Mouse (Mus musculus) CH12.LX (cell line): Measurements from ENCODE around the gene 6030468B19Rik. TPM values are rescaled to one million over a fixed set of nuclear protein-coding genes. Genes with fewer than 3 reads are reported as not detected.

Source experiments
- DNase-seq: peaks from one replicate; pipeline ENCODE4 v3.0.0-alpha.2; 2013; ENCODE audit errors: extremely low read depth
- H3K27ac ChIP-seq: 2 replicates; pipeline ENCODE4 v1.5.1; 2012; ENCODE audit warnings: low read depth, mild to moderate bottlenecking, control low read depth, moderate library complexity; ENCODE audit not compliant: insufficient read depth
- H3K27me3 ChIP-seq: replicated peaks from 2 replicates; pipeline ENCODE3; 2012; ENCODE audit warnings: inconsistent platforms
- H3K36me3 ChIP-seq, 2 experiments: replicated peaks in 1 of 2; 2 replicates each; pipeline versions ENCODE3 to v1.6.1; 2012; ENCODE audit warnings: inconsistent platforms in 1 of 2, low read length in 1 of 2, mild to moderate bottlenecking in 1 of 2, mixed read lengths in 1 of 2, moderate library complexity in 1 of 2; ENCODE audit not compliant: control insufficient read depth in 1 of 2, insufficient read depth in 1 of 2
- H3K4me1 ChIP-seq, 2 experiments: 2 replicates each; pipeline ENCODE4 v1.6.1; 2012; ENCODE audit warnings: inconsistent platforms in 1 of 2, moderate library complexity in 1 of 2; ENCODE audit not compliant: insufficient read depth in 2 of 2, control insufficient read depth in 1 of 2
- H3K4me2 ChIP-seq: 2 replicates; pipeline ENCODE4 v1.6.1; 2012; ENCODE audit warnings: low read depth, mild to moderate bottlenecking, control low read depth; ENCODE audit not compliant: poor library complexity, insufficient read depth, severe bottlenecking
- H3K4me3 ChIP-seq, 3 experiments: fragments of 150-350 bp in 1 of 3; sonication (generic) in 1 of 3; replicated peaks in 1 of 3; 2 replicates each; pipeline versions ENCODE3 to v1.5.1; 2011 to 2012; ENCODE audit warnings: low read depth in 2 of 3, low read length in 2 of 3, mild to moderate bottlenecking in 2 of 3, moderate library complexity in 2 of 3, control low read depth in 1 of 3, improper control_type of control experiment in 1 of 3, inconsistent platforms in 1 of 3, mixed read lengths in 1 of 3; ENCODE audit not compliant: poor library complexity in 1 of 3
- H3K79me2 ChIP-seq: replicated peaks from 2 replicates; pipeline ENCODE4 v1.6.1; 2012; ENCODE audit warnings: mild to moderate bottlenecking, moderate library complexity; ENCODE audit not compliant: control insufficient read depth, poor library complexity, insufficient read depth, severe bottlenecking; ENCODE audit errors: extremely low read depth
- H3K9ac ChIP-seq: 2 replicates; pipeline ENCODE4 v1.6.1; 2012; ENCODE audit warnings: low read depth, mild to moderate bottlenecking, control low read depth, moderate library complexity; ENCODE audit not compliant: insufficient read depth
- H3K9me3 ChIP-seq: replicated peaks from 2 replicates; pipeline ENCODE3; 2012; ENCODE audit warnings: low read length, inconsistent platforms, mixed read lengths
- BHLHE40 ChIP-seq: IDR thresholded peaks from 2 replicates; pipeline ENCODE4 v1.6.1; 2011; ENCODE audit warnings: mild to moderate bottlenecking, low read depth, low read length, improper control_type of control experiment
- CHD2 ChIP-seq: IDR thresholded peaks from 2 replicates; pipeline ENCODE4 v1.6.1; 2011; ENCODE audit warnings: low read length, improper control_type of control experiment
- ELF1 ChIP-seq: IDR thresholded peaks from 2 replicates; pipeline ENCODE4 v1.6.1; 2014; ENCODE audit warnings: low read depth, mild to moderate bottlenecking, inconsistent platforms, low read length, improper control_type of control experiment
- EP300 ChIP-seq: IDR thresholded peaks from 2 replicates; pipeline ENCODE4 v1.6.1; 2011; ENCODE audit warnings: low read length, improper control_type of control experiment
- JUN ChIP-seq: IDR thresholded peaks from 2 replicates; pipeline ENCODE4 v1.6.1; 2011; ENCODE audit warnings: low read depth, mild to moderate bottlenecking, low read length, improper control_type of control experiment, moderate library complexity; ENCODE audit not compliant: insufficient read depth
- JUND ChIP-seq: conservative IDR thresholded peaks from 2 replicates; pipeline ENCODE4 v1.6.1; 2011; ENCODE audit warnings: low read depth, low read length, improper control_type of control experiment
- MAX ChIP-seq: IDR thresholded peaks from 2 replicates; pipeline ENCODE4 v1.6.1; 2011; ENCODE audit warnings: low read length, improper control_type of control experiment
- MEF2A ChIP-seq: IDR thresholded peaks from 2 replicates; pipeline ENCODE4 v1.6.1; 2014; ENCODE audit warnings: low read depth, mild to moderate bottlenecking, inconsistent platforms, low read length, improper control_type of control experiment, borderline replicate concordance
- MXI1 ChIP-seq: IDR thresholded peaks from 2 replicates; pipeline ENCODE4 v1.6.1; 2011; ENCODE audit warnings: mild to moderate bottlenecking, low read depth, low read length, improper control_type of control experiment
- NRF1 ChIP-seq: IDR thresholded peaks from 2 replicates; pipeline ENCODE4 v1.6.1; 2014; ENCODE audit warnings: low read depth, mild to moderate bottlenecking, inconsistent platforms, low read length, improper control_type of control experiment, moderate library complexity
- PAX5 ChIP-seq: IDR thresholded peaks from 2 replicates; pipeline ENCODE4 v1.6.1; 2012; ENCODE audit warnings: low read length, inconsistent platforms, mixed read lengths
- POLR2A ChIP-seq: IDR thresholded peaks from 2 replicates; pipeline ENCODE4 v1.6.1; 2011; ENCODE audit warnings: low read depth, mild to moderate bottlenecking, improper control_type of control experiment, low read length
- POLR2AphosphoS2 ChIP-seq: IDR thresholded peaks from 2 replicates; pipeline ENCODE4 v1.6.1; 2011; ENCODE audit warnings: low read depth, low read length, improper control_type of control experiment
- RCOR1 ChIP-seq: conservative IDR thresholded peaks from 2 replicates; pipeline ENCODE4 v1.6.1; 2012; ENCODE audit warnings: low read depth, mild to moderate bottlenecking, inconsistent platforms, low read length, improper control_type of control experiment
- SIN3A ChIP-seq: IDR thresholded peaks from 2 replicates; pipeline ENCODE4 v1.6.1; 2012; ENCODE audit warnings: low read length, improper control_type of control experiment, inconsistent platforms
- TBP ChIP-seq: conservative IDR thresholded peaks from 2 replicates; pipeline ENCODE4 v1.6.1; 2011; ENCODE audit warnings: low read depth, low read length, improper control_type of control experiment
- TCF12 ChIP-seq: IDR thresholded peaks from 2 replicates; pipeline ENCODE4 v1.6.1; 2014; ENCODE audit warnings: low read depth, mild to moderate bottlenecking, inconsistent platforms, low read length, improper control_type of control experiment
- UBTF ChIP-seq: IDR thresholded peaks from 2 replicates; pipeline ENCODE4 v1.6.1; 2012; ENCODE audit warnings: low read depth, mild to moderate bottlenecking, inconsistent platforms, low read length, improper control_type of control experiment, moderate library complexity
- USF1 ChIP-seq: IDR thresholded peaks from 2 replicates; pipeline ENCODE4 v1.6.1; 2014; ENCODE audit warnings: low read depth, mild to moderate bottlenecking, inconsistent platforms, low read length, improper control_type of control experiment
- ZNF384 ChIP-seq: IDR thresholded peaks from 2 replicates; pipeline ENCODE4 v1.6.1; 2012; ENCODE audit warnings: low read depth, low read length, improper control_type of control experiment, inconsistent platforms
- dilution Hi-C: fragments of 300-500 bp; cut with MboI; formaldehyde crosslinking; loops from 2 replicates; pipeline ENCODE4 v1.14.3; 2020; ENCODE audit warnings: low sequenced_read_pairs; ENCODE audit not compliant: extremely low pct_unique_long_range_greater_than_20kb, extremely low pct_ligation_motif_present
- in situ Hi-C: fragments of 300-500 bp; cut with MboI; formaldehyde crosslinking; loops from 3 replicates; pipeline ENCODE4 v1.14.3; 2019; ENCODE audit warnings: low sequenced_read_pairs, low pct_ligation_motif_present, low pct_unique_long_range_greater_than_20kb, mixed read lengths
- polyA plus RNA-seq: library from polyadenylated mRNA; unstranded; fragments of >175 nt; gene quantifications from 2 replicates; pipeline ENCODE4 v1.2.1, GENCODE M21; 2012; ENCODE audit warnings: low read depth; ENCODE audit not compliant: insufficient read length
- total RNA-seq, 2 experiments: library from RNA; depleted of rRNA; stranded (reverse); fragments of 300-350 nt in 1 of 2; fragments of >200 nt in 1 of 2; gene quantifications; 2 replicates each; pipeline ENCODE4 v1.2.3; 2012 to 2014

The 6030468B19Rik gene
- total and polyA plus RNA-seq, 3 experiments: 0.93 to 1.7 (median 1.5) TPM

DNA sequence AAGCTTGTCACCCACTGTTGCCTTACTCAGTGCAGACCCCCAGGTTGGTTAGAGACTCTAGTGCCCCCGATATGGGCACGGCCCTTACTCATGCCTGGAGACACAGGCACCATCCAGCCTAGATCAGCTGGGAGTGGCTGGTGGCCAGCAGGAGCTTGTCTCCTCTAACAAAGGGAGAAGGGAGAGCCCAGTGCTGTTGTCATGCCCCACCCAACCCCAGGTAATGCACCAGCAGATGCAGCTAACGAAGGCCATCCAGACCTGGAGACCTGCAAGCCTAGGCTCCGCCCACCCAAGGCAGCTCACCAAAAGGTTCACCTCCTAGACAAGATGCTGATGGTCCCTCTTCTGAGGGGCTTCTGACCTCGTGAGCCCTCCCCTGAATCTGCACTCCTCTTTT lies 32.1 kb upstream of the 6030468B19Rik start:
- dilution Hi-C loops: no loop called here
- H3K36me3 ChIP-seq: peaks cover 63 to 86% of the 10 kb centered on the region in 2 experiments

DNA sequence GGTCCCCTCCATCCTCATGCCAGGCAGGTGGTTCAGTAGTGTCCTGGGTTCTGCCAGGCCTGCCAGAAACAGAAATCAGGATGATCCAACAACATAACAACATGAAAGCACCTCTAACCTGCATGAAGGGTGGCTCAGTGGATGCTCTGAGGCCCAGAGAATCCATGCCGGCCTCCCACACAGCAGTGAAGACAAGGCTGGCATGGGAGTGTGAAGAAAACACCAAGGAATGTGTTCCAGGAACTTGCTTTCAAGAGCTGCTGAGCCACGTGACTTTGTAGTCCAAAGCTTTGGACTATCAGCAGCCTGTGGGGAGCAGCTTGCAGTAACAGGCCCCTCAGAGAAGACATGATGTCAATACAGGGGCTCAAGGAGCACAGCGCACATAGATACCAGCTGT lies 31.2 kb upstream of the 6030468B19Rik start:
- no peaks in the 10 kb centered on the region for H3K79me2 ChIP-seq
- no peak overlapping the region for H3K4me3 ChIP-seq
- TF ChIP-seq POLR2A (no peak), MXI1 (no peak), PAX5 (no peak), SIN3A (no peak), CHD2 (no peak), POLR2AphosphoS2 (no peak), JUN (no peak), JUND (no peak), TBP (no peak), ZNF384 (no peak), NRF1 (no peak)
- in situ Hi-C loops: no loop called here
- H3K36me3 ChIP-seq: peaks cover 60 to 84% of the 10 kb centered on the region in 2 experiments
- dilution Hi-C loops: no loop called here
- DNase-seq: no peak
- H3K9me3 ChIP-seq: no peaks in the 10 kb centered on the region
- H3K9ac ChIP-seq: no peak overlapping the region
- peaks cover 8 to 45% of the 10 kb centered on the region in 2 experiments for H3K4me1 ChIP-seq
- H3K27ac ChIP-seq: no peak overlapping the region
- H3K4me2 ChIP-seq: no peak overlapping the region
- no peaks in the 10 kb centered on the region for H3K27me3 ChIP-seq

More for the DNA sequence above, 32.1 kb upstream of the 6030468B19Rik start:
- Histone ChIP-seq H3K4me3 (no peak overlapping the region), H3K4me2 (no peak overlapping the region), H3K79me2 (no peaks in the 10 kb centered on the region), H3K9me3 (no peaks in the 10 kb centered on the region), H3K27me3 (no peaks in the 10 kb centered on the region), H3K9ac (no peak overlapping the region), H3K4me1 (peaks cover 8 to 44% of the 10 kb centered on the region in 2 experiments), H3K27ac (no peak overlapping the region)
- DNase-seq: no peak
- in situ Hi-C loops: no loop called here
- TF ChIP-seq MAX: no peak
- no peak for TF ChIP-seq CHD2

DNA sequence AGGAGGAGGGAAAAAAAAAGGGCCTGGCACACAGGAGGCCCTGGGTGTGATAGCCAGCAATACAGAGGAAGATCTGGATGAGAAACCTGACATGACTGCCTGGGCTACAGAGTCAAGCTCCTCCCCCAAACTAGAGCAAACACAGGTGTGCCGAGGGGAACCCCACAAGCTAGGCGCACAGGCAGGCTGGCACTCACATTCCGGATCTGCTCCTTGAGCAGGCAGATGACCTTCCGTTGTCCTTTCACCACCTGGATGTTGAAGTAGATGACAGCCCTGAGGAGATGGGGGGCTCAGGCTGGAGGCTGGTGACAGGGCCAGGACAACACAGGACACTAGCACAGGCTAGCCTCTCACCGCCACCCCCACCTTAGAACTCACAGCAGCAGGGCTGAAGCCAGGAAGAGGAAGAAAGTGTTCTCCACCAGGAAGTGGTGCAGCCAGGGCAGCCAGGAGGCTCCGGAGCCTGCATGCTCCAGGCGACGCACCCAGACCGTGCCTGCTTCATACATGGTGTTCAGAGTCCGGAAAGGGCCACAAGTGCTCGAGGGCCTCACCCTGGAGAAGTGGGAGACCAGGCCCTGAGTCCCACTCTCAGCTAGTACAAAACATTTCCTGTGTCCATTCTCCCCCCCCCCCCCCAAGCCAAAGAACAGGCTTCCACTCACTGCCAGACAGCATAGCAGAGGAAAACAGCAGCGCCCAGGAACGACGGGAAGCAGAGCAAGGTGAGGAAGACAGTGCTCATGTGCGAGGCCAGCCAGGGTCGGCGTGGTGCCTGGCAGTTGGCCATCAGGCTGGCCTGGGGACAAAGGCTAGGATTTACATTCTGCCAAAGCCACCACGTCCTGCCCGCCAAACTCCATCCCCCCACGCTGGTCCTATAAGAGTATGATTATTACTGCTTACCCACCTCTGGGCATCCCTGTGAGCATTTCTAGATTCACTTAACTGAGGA lies 28.5 kb upstream of the 6030468B19Rik start:
- Histone ChIP-seq H3K4me1 (peaks cover 20 to 67% of the 10 kb centered on the region in 2 experiments), H3K9ac (no peak overlapping the region), H3K27me3 (no peaks in the 10 kb centered on the region), H3K4me2 (no peak overlapping the region), H3K27ac (0 out of 2 replicates have a peak overlapping the region, but pooled peaks have one; percentile 2), H3K9me3 (no peaks in the 10 kb centered on the region), H3K79me2 (no peaks in the 10 kb centered on the region), H3K36me3 (peaks cover 69 to 90% of the 10 kb centered on the region in 2 experiments), H3K4me3 (peak overlapping the region in 2 of 3 experiments; percentile 6)
- peak; percentile 69 for DNase-seq
- dilution Hi-C loops (no loop called here), in situ Hi-C loops (no loop called here)
- TF ChIP-seq MAX: no peak; the same call in 1 of the 2 replicates
- TF ChIP-seq BHLHE40: peak; percentile 48; the same call in 1 of the 2 replicates
- peak; percentile 55; the same call in 1 of the 2 replicates for TF ChIP-seq EP300
- TF ChIP-seq NRF1: peak; percentile 15; the same call in 1 of the 2 replicates
- no peak for TF ChIP-seq RCOR1
- TF ChIP-seq USF1: no peak
- TF ChIP-seq MXI1: 0 out of 2 replicates have a peak, but pooled peaks have one; percentile 26
- TF ChIP-seq TCF12: peak; percentile 91
- 0 out of 2 replicates have a peak, but pooled peaks have one; percentile 34 for TF ChIP-seq MEF2A
- TF ChIP-seq ELF1: peak; percentile 76
- TF ChIP-seq UBTF: no peak
